Mouse (Mus musculus) monocyte, adult 5-6 weeks (primary cell): ENCODE data around the gene Rgs3. TPM values are rescaled to one million over a fixed set of nuclear protein-coding genes. Genes with fewer than 3 reads are reported as not detected.

Experiments
- ATAC-seq: fragments of 153-309, 156-312 bp; replicated peaks from 2 replicates; pipeline ENCODE4 v1.8.0; 2017; ENCODE audit warnings: mild to moderate bottlenecking; ENCODE audit not compliant: low TSS enrichment, insufficient number of reproducible peaks, severe bottlenecking, poor library complexity, low FRiP score
- total RNA-seq: library from RNA; stranded (forward); fragments of 200-1000, 200-491, 200-594 nt; gene quantifications from 3 replicates; pipeline ENCODE4 v1.2.3, GENCODE M21; 2017

The Rgs3 gene
- total RNA-seq, 1 experiment from 2014 or later: 86.7 TPM

- ATAC-seq: no peak
Measured at GRCm38 (mm10) chr4:62541802-62542201, 17.8 kb upstream of the Rgs3 start.

- no peak for ATAC-seq
Measured at GRCm38 (mm10) chr4:62543782-62544181, 15.9 kb upstream of the Rgs3 start.

- ATAC-seq: no peak
Measured at GRCm38 (mm10) chr4:62544801-62545200, 14.8 kb upstream of the Rgs3 start.

- no peak for ATAC-seq
Measured at GRCm38 (mm10) chr4:62551966-62552365, 7.7 kb upstream of the Rgs3 start.

GRCm38 (mm10) chr4:62557436-62557835, 2.2 kb upstream of the Rgs3 start:
- ATAC-seq: no peak

- ATAC-seq: peak; percentile 72
Measured at GRCm38 (mm10) chr4:62560963-62561629, 1.4 kb downstream of the Rgs3 start.

GRCm38 (mm10) chr4:62561630-62562001, 2.0 kb downstream of the Rgs3 start:
- ATAC-seq: no peak

GRCm38 (mm10) chr4:62562006-62562405, 2.4 kb downstream of the Rgs3 start:
- 0 out of 2 replicates have a peak, but pooled peaks have one; percentile 28 for ATAC-seq

GRCm38 (mm10) chr4:62566530-62566929, 6.9 kb downstream of the Rgs3 start:
- no peak for ATAC-seq

GRCm38 (mm10) chr4:62567696-62568095, 8.0 kb downstream of the Rgs3 start:
- no peak for ATAC-seq

- no peak for ATAC-seq
Measured at GRCm38 (mm10) chr4:62568359-62568758, 8.7 kb downstream of the Rgs3 start.

GRCm38 (mm10) chr4:62569603-62570002, 10.0 kb downstream of the Rgs3 start:
- ATAC-seq: no peak

GRCm38 (mm10) chr4:62570029-62570428, 10.4 kb downstream of the Rgs3 start:
- no peak for ATAC-seq

GRCm38 (mm10) chr4:62582365-62583264, 23.0 kb downstream of the Rgs3 start:
- ATAC-seq: no peak

- no peak for ATAC-seq
Measured at GRCm38 (mm10) chr4:62583265-62584092, 23.8 kb downstream of the Rgs3 start.

- ATAC-seq: no peak
Measured at GRCm38 (mm10) chr4:62587067-62587466, 27.4 kb downstream of the Rgs3 start.

- ATAC-seq: 0 out of 2 replicates have a peak, but pooled peaks have one; percentile 16
Measured at GRCm38 (mm10) chr4:62590878-62591277, 31.2 kb downstream of the Rgs3 start.

- no peak for ATAC-seq
Measured at GRCm38 (mm10) chr4:62591326-62591725, 31.7 kb downstream of the Rgs3 start.
